Mouse (Mus musculus) C2C12 (cell line): ENCODE data around the gene Tm6sf1. TPM values are rescaled to one million over a fixed set of nuclear protein-coding genes. Genes with fewer than 3 reads are reported as not detected.

Source experiments
- H3K27me3 ChIP-seq: one replicate; pipeline ENCODE4 v1.6.1; 2011; ENCODE audit not compliant: control insufficient read depth, insufficient read depth, insufficient read length
- H3K36me3 ChIP-seq: one replicate; pipeline ENCODE4 v1.6.1; 2011; ENCODE audit not compliant: control insufficient read depth, insufficient read depth
- H3K4me3 ChIP-seq: one replicate; pipeline ENCODE4 v1.5.1; 2011; ENCODE audit warnings: mild to moderate bottlenecking, control low read depth; ENCODE audit not compliant: poor library complexity, insufficient read depth, severe bottlenecking
- H3K79me2 ChIP-seq: one replicate; pipeline ENCODE4 v1.6.1; 2011; ENCODE audit not compliant: control insufficient read depth, insufficient read depth
- H3K79me3 ChIP-seq: one replicate; pipeline ENCODE4 v1.6.1; 2011; ENCODE audit warnings: low read depth, control low read depth
- H3ac ChIP-seq: one replicate; pipeline ENCODE3; 2011; ENCODE audit warnings: low read depth; ENCODE audit not compliant: control insufficient read depth, insufficient read length
- CEBPB ChIP-seq: IDR thresholded peaks from one replicate; pipeline ENCODE4 v1.6.1; 2011; ENCODE audit warnings: low read depth, mild to moderate bottlenecking, control low read depth, moderate library complexity
- CTCF ChIP-seq: IDR thresholded peaks from one replicate; pipeline ENCODE4 v1.5.1; 2011; ENCODE audit not compliant: control insufficient read depth, insufficient read depth, insufficient read length
- FOSL1 ChIP-seq: IDR thresholded peaks from one replicate; pipeline ENCODE4 v1.8.0; 2011; ENCODE audit warnings: mild to moderate bottlenecking, low read length; ENCODE audit not compliant: poor library complexity, insufficient read depth, severe bottlenecking
- MAX ChIP-seq: IDR thresholded peaks from one replicate; pipeline ENCODE4 v1.6.1; 2011; ENCODE audit warnings: mild to moderate bottlenecking, control low read depth
- MYOD1 ChIP-seq: IDR thresholded peaks from one replicate; pipeline ENCODE4 v1.6.1; 2011; ENCODE audit warnings: low read depth; ENCODE audit not compliant: control insufficient read depth, insufficient read length
- MYOG ChIP-seq: IDR thresholded peaks from one replicate; pipeline ENCODE4 v1.6.1; 2011; ENCODE audit not compliant: control insufficient read depth, insufficient read length; ENCODE audit errors: extremely low read depth
- USF1 ChIP-seq: IDR thresholded peaks from one replicate; pipeline ENCODE4 v1.6.1; 2011; ENCODE audit warnings: low read depth, mild to moderate bottlenecking, control low read depth, moderate library complexity
- polyA plus RNA-seq: library from polyadenylated mRNA; unstranded; fragments of >200 nt; fragmentation: generic; extraction: Trizol; gene quantifications from one replicate; pipeline ENCODE4 v1.2.1, GENCODE M21; 2012; ENCODE audit warnings: missing spikeins

The Tm6sf1 gene
- polyA plus RNA-seq, 1 experiment = 0.05 TPM

DNA sequence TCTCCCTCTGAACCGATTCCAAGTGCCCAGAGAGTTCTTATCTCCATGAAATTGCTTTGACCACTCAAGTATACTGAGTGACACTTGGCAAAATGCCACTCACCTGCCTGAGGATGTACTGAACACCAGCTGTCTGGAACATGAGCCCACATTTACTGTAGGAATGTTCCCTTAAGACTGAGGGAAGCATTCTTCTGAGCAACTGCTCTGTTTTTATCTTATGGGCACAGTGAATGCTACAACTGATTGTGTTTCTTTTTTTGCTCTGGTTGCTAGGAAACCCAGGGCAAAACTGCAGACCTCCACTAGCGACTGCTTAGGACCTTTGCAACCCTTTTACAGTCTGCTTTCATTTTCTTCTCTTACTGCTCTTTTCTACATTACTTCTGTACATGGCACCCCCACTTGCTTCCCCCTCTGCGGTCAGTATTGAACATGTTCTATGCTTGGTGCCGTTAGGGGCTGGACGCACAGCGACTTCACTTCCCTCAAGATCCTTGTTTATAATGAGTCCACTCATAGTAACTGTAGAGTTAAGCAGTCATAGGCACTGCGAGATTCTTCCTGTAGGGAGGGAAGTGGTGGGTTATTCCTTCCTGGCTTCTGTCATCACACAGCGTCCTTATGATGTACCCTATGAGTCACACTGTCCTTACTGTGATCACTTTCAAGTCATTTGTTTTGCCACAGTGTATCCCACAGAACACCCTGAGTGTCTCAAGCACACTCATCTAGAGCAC, 4.1 kb upstream of the Tm6sf1 start:
- TF ChIP-seq FOSL1 (no peak), CEBPB (no peak), CTCF (no peak), MYOD1 (no peak), MAX (no peak), MYOG (no peak), USF1 (no peak)
- Histone ChIP-seq H3K4me3 (no peak overlapping the region), H3ac (no peak overlapping the region), H3K27me3 (peaks cover 32% of the 10 kb centered on the region), H3K36me3 (no peaks in the 10 kb centered on the region), H3K79me3 (no peaks in the 10 kb centered on the region), H3K79me2 (no peaks in the 10 kb centered on the region)

DNA sequence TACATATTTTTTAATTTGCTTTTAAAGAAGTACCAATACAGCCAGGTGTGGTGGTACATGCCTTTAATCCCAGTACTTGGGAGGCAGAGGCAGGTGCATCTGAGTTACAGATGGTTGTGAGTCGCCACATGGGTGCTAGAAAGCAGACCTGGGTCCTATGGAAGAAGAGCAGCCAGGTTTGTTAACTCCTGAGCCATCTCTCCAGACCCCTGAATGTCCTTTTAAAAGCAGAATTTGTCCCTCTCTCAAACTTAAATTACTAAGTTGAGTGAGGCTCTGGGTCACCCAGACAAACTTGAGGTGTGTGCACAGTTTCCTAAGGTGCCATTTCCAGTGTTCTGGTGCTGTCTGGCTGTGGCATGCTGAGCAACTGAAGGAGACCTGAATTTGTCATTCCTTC, 3.1 kb upstream of the Tm6sf1 start, which contains the start of gene Gm10160:
Gm10160 (minus strand) TSS at position 101 of the 400 bp plus-strand sequence.
- Histone ChIP-seq H3K36me3 (no peaks in the 10 kb centered on the region), H3ac (no peak within 1 kb of the TSS), H3K4me3 (no peak within 1 kb of the TSS), H3K79me2 (no peaks in the 10 kb centered on the region), H3K79me3 (no peaks in the 10 kb centered on the region), H3K27me3 (peaks cover 39% of the 10 kb centered on the region)
- TF ChIP-seq FOSL1 = no peak
- TF ChIP-seq CEBPB = no peak
- TF ChIP-seq MYOD1 = no peak
- no peak for TF ChIP-seq MYOG
- no peak for TF ChIP-seq CTCF
- TF ChIP-seq MAX = no peak
- no peak for TF ChIP-seq USF1

DNA sequence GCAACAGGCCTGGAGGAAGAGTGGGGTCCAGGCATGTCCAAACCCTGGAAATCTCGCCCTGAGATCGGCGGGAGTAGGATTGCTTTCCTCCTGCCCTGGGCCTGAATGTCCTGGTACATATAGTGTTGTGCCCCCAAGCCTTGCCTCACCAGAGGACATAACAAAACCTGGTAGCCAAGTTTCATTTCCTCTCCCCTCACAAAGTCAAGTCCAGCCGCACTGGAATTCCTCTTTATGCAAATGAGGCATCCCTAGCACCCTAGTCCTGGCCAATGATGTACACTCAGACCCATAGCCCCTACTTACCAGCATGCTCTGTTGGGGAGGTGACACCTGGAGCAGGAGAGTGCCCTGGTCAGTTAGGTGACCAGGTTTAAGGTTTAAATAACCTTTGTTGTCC, 2.6 kb upstream of the Tm6sf1 start:
- H3K4me3 ChIP-seq = no peak overlapping the region
- no peaks in the 10 kb centered on the region for H3K79me3 ChIP-seq
- H3K79me2 ChIP-seq = no peaks in the 10 kb centered on the region
- H3ac ChIP-seq = no peak overlapping the region
- H3K27me3 ChIP-seq = peaks cover 42% of the 10 kb centered on the region
- no peak for TF ChIP-seq MYOD1
- no peak for TF ChIP-seq FOSL1
- TF ChIP-seq CEBPB = no peak
- TF ChIP-seq MYOG = no peak
- no peak for TF ChIP-seq CTCF
- no peak for TF ChIP-seq USF1
- no peak for TF ChIP-seq MAX
- H3K36me3 ChIP-seq = no peaks in the 10 kb centered on the region

DNA sequence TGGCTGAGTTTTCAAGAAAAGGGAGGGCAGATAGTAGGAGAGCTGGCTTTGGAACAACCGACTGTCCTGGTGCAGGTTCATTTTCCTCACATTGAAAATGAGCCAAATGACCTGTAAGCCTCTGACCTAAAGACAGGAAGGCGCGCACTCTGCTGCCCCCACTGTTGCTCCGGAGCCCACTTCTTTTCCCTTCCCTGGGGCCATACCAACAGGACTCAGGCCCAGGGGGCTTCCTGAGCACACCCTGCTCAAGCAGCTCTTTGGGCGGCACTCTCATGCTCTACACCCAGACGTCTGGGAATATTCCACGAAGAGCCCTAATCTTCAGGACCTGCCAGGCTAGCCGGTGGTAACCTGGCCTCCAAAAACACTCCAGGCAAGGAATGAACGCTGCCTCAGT, 565 bp upstream of the Tm6sf1 start:
- no peak overlapping the region for H3ac ChIP-seq
- H3K79me2 ChIP-seq = no peaks in the 10 kb centered on the region
- no peak overlapping the region for H3K4me3 ChIP-seq
- H3K27me3 ChIP-seq = peaks cover 43% of the 10 kb centered on the region
- TF ChIP-seq MYOG (no peak), USF1 (no peak)
- H3K79me3 ChIP-seq = no peaks in the 10 kb centered on the region
- H3K36me3 ChIP-seq = no peaks in the 10 kb centered on the region

DNA sequence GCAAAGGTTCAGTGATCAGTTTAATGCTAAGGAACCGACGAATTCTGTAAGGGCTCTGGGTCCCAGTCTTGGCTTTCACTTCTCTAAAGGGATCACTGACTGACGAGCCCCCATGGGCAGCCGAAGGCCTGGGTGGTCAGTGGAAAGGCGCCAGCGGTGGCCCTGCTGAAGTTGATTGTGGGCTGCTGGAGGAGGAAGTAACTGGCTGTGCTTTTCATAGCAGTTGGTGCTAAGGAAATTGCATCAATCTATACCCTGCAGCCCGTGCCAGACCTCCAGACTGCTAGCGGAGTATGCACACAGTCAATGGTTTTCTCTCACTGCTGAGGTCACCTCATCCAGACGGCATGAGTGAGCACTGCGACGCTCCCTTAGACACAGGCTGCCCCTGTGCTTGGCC, 1.3 kb downstream of the Tm6sf1 start:
- H3K27me3 ChIP-seq = peaks cover 43% of the 10 kb centered on the region

DNA sequence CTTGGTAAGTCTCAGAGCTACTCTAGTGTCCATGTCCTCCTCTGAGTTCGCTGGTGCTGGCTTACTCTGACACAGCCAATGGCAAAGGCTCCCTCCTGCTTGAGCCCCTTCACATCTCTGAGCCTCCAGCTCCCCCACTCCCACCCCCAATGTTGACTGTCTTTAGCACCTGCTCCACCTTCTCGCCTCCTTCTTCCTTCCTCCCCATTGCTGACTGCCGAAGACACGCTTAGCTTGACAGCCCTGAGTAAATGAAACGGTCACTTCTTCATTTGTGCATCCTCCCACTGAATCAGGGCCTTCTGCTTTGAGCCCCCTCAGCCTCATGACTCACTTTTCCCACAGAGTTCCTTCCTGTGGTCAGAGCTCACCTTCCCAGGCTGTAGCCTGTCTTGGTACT, 2.2 kb downstream of the Tm6sf1 start:
- no peak for TF ChIP-seq CEBPB
- no peaks in the 10 kb centered on the region for H3K79me2 ChIP-seq
- no peaks in the 10 kb centered on the region for H3K36me3 ChIP-seq
- H3K4me3 ChIP-seq = no peak overlapping the region
- H3ac ChIP-seq = no peak overlapping the region
- no peaks in the 10 kb centered on the region for H3K79me3 ChIP-seq
- H3K27me3 ChIP-seq = peaks cover 42% of the 10 kb centered on the region

More for the DNA sequence above, 1.3 kb downstream of the Tm6sf1 start:
- TF ChIP-seq CTCF (no peak), CEBPB (no peak)
- Histone ChIP-seq H3K79me3 (no peaks in the 10 kb centered on the region), H3K36me3 (no peaks in the 10 kb centered on the region), H3K79me2 (no peaks in the 10 kb centered on the region), H3ac (no peak overlapping the region), H3K4me3 (no peak overlapping the region)

DNA sequence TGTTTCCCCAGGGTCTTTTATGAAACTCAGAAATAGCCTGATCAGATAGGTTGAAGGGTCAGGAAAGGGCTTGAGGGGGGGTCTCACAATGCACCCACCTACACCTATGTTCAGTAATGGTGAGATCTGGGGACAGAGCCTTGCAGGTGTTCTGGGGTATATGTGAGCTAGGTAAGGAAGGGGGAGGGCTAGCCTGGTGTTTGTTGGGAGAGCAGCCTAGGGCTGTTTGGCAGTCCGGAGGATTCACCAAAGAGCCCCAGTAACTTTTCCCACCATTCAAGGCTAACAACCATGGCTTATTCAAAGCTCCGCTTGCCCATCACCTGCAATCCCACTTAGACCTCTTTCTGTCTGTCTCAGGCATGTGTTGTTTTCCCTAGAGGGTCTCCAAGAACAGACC, 2.7 kb downstream of the Tm6sf1 start:
- H3K36me3 ChIP-seq = no peaks in the 10 kb centered on the region
- no peak for TF ChIP-seq MYOD1
- no peak for TF ChIP-seq MAX
- TF ChIP-seq MYOG = no peak
- no peak for TF ChIP-seq USF1
- no peak for TF ChIP-seq FOSL1
- no peak for TF ChIP-seq CEBPB
- TF ChIP-seq CTCF = no peak
- H3K27me3 ChIP-seq = peaks cover 38% of the 10 kb centered on the region
- H3ac ChIP-seq = no peak overlapping the region
- H3K79me2 ChIP-seq = no peaks in the 10 kb centered on the region
- no peak overlapping the region for H3K4me3 ChIP-seq
- no peaks in the 10 kb centered on the region for H3K79me3 ChIP-seq
